Comparison of ENCODE assay signal across 14 mouse cellular contexts in the genomic region with DNA sequence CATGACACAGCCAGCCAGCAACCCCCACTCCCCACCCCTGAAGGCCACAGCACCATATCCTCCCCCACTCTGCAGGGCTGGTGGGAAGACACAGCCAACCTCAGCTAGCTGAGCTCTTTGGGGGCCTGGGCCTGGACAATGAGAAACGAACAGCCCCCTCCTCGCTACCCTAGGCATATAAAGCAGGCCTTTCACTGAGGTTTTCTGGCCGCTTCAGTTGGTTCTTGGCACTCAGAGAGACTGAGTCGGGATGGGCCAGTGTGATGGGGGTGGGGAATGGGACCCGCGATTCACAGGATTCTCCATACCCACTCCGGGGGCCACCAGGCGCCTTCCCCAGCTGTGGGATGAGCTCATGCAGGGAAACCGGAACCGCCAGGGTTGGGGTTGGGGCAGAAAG. TPM values are rescaled to one million over a fixed set of nuclear protein-coding genes. Genes with fewer than 3 reads are reported as not detected.
A peak's percentile ranks its signal among the peaks of the same experiment; 100 is the strongest.
DNase-seq lines count a peak whose midpoint lies in the region; ATAC-seq and TF ChIP-seq lines count a peak whose summit lies in the region.
"Had no signal": no experiment of that assay in that cellular context is flagged by ENCODE, and none has a peak within 500 bp of the region (broad histone marks: within the 10 kb centered on the region; RNA-seq: fewer than 3 reads in every experiment).

No protein-coding gene starts in this region.

- no peak for TF ChIP-seq CTCF in brain, embryonic 14.5 days (IDR thresholded peaks at IDR 0.05; ENCODE audit: borderline replicate concordance, extremely low read depth, insufficient read depth, insufficient read length)

- peak; percentile 93 for DNase-seq in brain, embryonic 14.5 days (ENCODE audit: low read depth)
- peak; percentile 67 to 75 for DNase-seq in layer of hippocampus, postnatal 10 days (ENCODE audit: low spot score in 2 of 2)
- peak; percentile 17 for DNase-seq in neural tube, embryonic 11.5 days (ENCODE audit: low spot score)
- no peak for DNase-seq in lung, postnatal 36 days
- DNase-seq in ovary, postnatal 36 days (ENCODE audit: low spot score), result no peak
- no peak for DNase-seq in gastrocnemius, postnatal 10 days
- DNase-seq: adrenal gland, postnatal 14 days; kidney, postnatal 36 days; lung, embryonic 14.5 days had no signal

- H3K36me3 ChIP-seq in forebrain, embryonic 12.5 days (replicated peaks), result no peaks in the 10 kb centered on the region
- no peaks in the 10 kb centered on the region for H3K36me3 ChIP-seq in neural tube, embryonic 11.5 days (ENCODE audit: control insufficient read depth, insufficient read depth, low read length)
- no peaks in the 10 kb centered on the region for H3K36me3 ChIP-seq in intestine, embryonic 16.5 days (ENCODE audit: control insufficient read depth, insufficient read depth, low read length)
- H3K36me3 ChIP-seq: G1E; heart, embryonic 12.5 days had no signal

- H3K27me3 ChIP-seq in forebrain, embryonic 12.5 days, result peaks cover 87% of the 10 kb centered on the region
- H3K27me3 ChIP-seq in neural tube, embryonic 11.5 days (ENCODE audit: control insufficient read depth, insufficient read depth, low read length), result peaks cover 45% of the 10 kb centered on the region
- H3K27me3 ChIP-seq in intestine, embryonic 16.5 days (replicated peaks; ENCODE audit: control insufficient read depth, insufficient read depth, low read length), result peaks cover 60% of the 10 kb centered on the region

- ATAC-seq in forebrain, embryonic 12.5 days (ENCODE audit: low FRiP score), result no peak; the same call in 1 of the 2 replicates
- no peak for ATAC-seq in neural tube, embryonic 11.5 days (ENCODE audit: insufficient read depth, low FRiP score, low TSS enrichment)
- no peak for ATAC-seq in intestine, embryonic 16.5 days

- 8% methylated on average over 10 of the region's 10 CpGs for WGBS in forebrain, embryonic 12.5 days
- 13% methylated on average over 10 of the region's 10 CpGs for WGBS in neural tube, embryonic 11.5 days
- WGBS in intestine, embryonic 16.5 days, result 16% methylated on average over 10 of the region's 10 CpGs

- H3K4me2 ChIP-seq in forebrain, embryonic 12.5 days, result peak overlapping the region; percentile 91
- H3K4me2 ChIP-seq in neural tube, embryonic 11.5 days (ENCODE audit: low read depth), result peak overlapping the region; percentile 30; the same call in 1 of the 2 replicates
- no peak overlapping the region for H3K4me2 ChIP-seq in intestine, embryonic 16.5 days (ENCODE audit: low read depth, low read length)
- H3K4me2 ChIP-seq: lung, embryonic 14.5 days had no signal

- H3K27ac ChIP-seq in forebrain, embryonic 12.5 days, result no peak overlapping the region
- H3K27ac ChIP-seq in neural tube, embryonic 11.5 days (ENCODE audit: low read depth, low read length), result no peak overlapping the region
- H3K27ac ChIP-seq in intestine, embryonic 16.5 days (ENCODE audit: low read length), result no peak overlapping the region

- TF ChIP-seq POLR2A in brain, embryonic 14.5 days (IDR thresholded peaks at IDR 0.05; ENCODE audit: borderline replicate concordance, extremely low read depth, insufficient read depth, insufficient read length, poor library complexity, severe bottlenecking), result no peak

- peak overlapping the region; percentile 66; the same call in 1 of the 2 replicates for H3K4me3 ChIP-seq in forebrain, embryonic 12.5 days (replicated peaks)
- no peak overlapping the region; the same call in 1 of the 2 replicates for H3K4me3 ChIP-seq in neural tube, embryonic 11.5 days (ENCODE audit: low read depth, low read length)
- no peak overlapping the region for H3K4me3 ChIP-seq in intestine, embryonic 16.5 days (ENCODE audit: low read length)
- H3K4me3 ChIP-seq: heart, embryonic 12.5 days had no signal

- no peak overlapping the region for H3K9ac ChIP-seq in forebrain, embryonic 12.5 days
- no peak overlapping the region for H3K9ac ChIP-seq in neural tube, embryonic 11.5 days (ENCODE audit: low read length)
- no peak overlapping the region for H3K9ac ChIP-seq in intestine, embryonic 16.5 days (ENCODE audit: low read depth, low read length)
- H3K9ac ChIP-seq: heart, embryonic 12.5 days; lung, embryonic 14.5 days had no signal

- H3K9me3 ChIP-seq in forebrain, embryonic 12.5 days, result no peaks in the 10 kb centered on the region
- H3K9me3 ChIP-seq in neural tube, embryonic 11.5 days (ENCODE audit: control insufficient read depth, low read length), result no peaks in the 10 kb centered on the region
- no peaks in the 10 kb centered on the region for H3K9me3 ChIP-seq in intestine, embryonic 16.5 days (ENCODE audit: control insufficient read depth, low read length)
- H3K9me3 ChIP-seq: heart, embryonic 12.5 days had no signal

- H3K4me1 ChIP-seq in forebrain, embryonic 12.5 days, result peaks cover 50% of the 10 kb centered on the region
- peaks cover 3% of the 10 kb centered on the region; the same call in 1 of the 2 replicates for H3K4me1 ChIP-seq in neural tube, embryonic 11.5 days (ENCODE audit: control insufficient read depth, insufficient read depth, low read length)
- H3K4me1 ChIP-seq in intestine, embryonic 16.5 days (ENCODE audit: control insufficient read depth, insufficient read depth, low read length), result no peaks in the 10 kb centered on the region

RNA-seq across cellular contexts. Expression of a gene that starts 1.8 kb away (rescaled TPM):
- 20.0 and 31.8 TPM in 2 replicates for polyA plus RNA-seq in brain, embryonic 14.5 days (2012; rRNA removed)
- polyA plus RNA-seq in forebrain, embryonic 12.5 days (2016; fragmentation: Nextera tagmentation; extraction: Ambion mirVana), result 3.6 and 4.3 TPM in 2 replicates
- 10 to 100 TPM; 44.4 to 51.1 TPM for total RNA-seq in layer of hippocampus, postnatal 10 days (2021)
- 1.1 and 1.4 TPM in 2 replicates for polyA plus RNA-seq in neural tube, embryonic 11.5 days (2014; fragmentation: Nextera tagmentation; extraction: Ambion mirVana)
- 0.09 and 0.11 TPM in 2 replicates for polyA plus RNA-seq in intestine, embryonic 16.5 days (2015; fragmentation: Nextera tagmentation; extraction: Ambion mirVana)
- total RNA-seq in gastrocnemius, postnatal 10 days (2021), result under 1 TPM; 0.23 to 0.25 TPM
- total RNA-seq: neutrophil, adult 5-6 weeks had no signal
- polyA plus RNA-seq: G1E had no signal

RNA-seq across cellular contexts. Expression of a gene that starts 15.1 kb away (rescaled TPM):
- polyA plus RNA-seq in brain, embryonic 14.5 days (2012; rRNA removed), result 1.1 and 1.4 TPM in 2 replicates
- 0.33 and 0.36 TPM in 2 replicates for polyA plus RNA-seq in forebrain, embryonic 12.5 days (2016; fragmentation: Nextera tagmentation; extraction: Ambion mirVana)
- total RNA-seq in layer of hippocampus, postnatal 10 days (2021), result 1 to 10 TPM; 2.0 to 2.2 TPM
- 0.48 and 0.50 TPM in 2 replicates for polyA plus RNA-seq in neural tube, embryonic 11.5 days (2014; fragmentation: Nextera tagmentation; extraction: Ambion mirVana)
- not detected in 2 replicates for polyA plus RNA-seq in intestine, embryonic 16.5 days (2015; fragmentation: Nextera tagmentation; extraction: Ambion mirVana)
- not detected for total RNA-seq in gastrocnemius, postnatal 10 days (2021)
- total RNA-seq: adrenal gland, postnatal 14 days; G1E; neutrophil, adult 5-6 weeks had no signal
- polyA plus RNA-seq: G1E; heart, embryonic 12.5 days; lung, embryonic 14.5 days had no signal

Comparison
In these comparisons a context has a peak if more than half of its experiments do, and no peak if none do; other contexts are left out.
1. DNase-seq: peak in brain, embryonic 14.5 days (single experiment), layer of hippocampus, postnatal 10 days (2 of 2) and neural tube, embryonic 11.5 days (single experiment); none in lung, postnatal 36 days (single experiment), ovary, postnatal 36 days (single experiment) and gastrocnemius, postnatal 10 days (single experiment).